Mouse (Mus musculus) ovary, postnatal 10 days (tissue): Measurements from ENCODE around the gene Tshb.

ENCODE experiments used
- DNase-seq: peaks from one replicate; pipeline ENCODE4 v3.0.0; 2022; ENCODE audit warnings: low spot score

The Tshb gene

DNA sequence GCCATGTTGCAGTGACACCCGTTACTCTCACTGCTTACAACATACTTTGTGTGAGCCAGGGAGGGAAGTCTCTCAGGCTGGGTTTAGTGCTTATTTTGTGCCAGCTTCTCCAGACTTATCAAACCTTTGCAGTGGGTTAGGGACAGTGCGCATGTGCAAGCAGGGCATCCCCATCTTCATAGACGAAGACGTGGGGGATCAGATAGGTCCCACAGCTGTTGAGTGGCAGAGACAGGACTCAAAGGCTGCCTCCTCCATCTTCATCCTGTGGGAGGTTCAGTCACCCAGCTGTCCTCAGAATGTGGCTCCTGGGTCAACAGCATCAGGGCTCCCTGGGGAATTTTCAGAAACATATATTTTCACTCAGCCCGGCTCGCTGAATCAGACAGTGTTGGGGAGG lies 46.1 kb downstream of the Tshb start:
- no peak for DNase-seq

- DNase-seq: no peak
These were observed 46.9 kb downstream of the Tshb start for GRCm38 (mm10) chr3:102735638-102736037.

GRCm38 (mm10) chr3:102735031-102735558 lies 47.4 kb downstream of the Tshb start:
- no peak for DNase-seq

DNA sequence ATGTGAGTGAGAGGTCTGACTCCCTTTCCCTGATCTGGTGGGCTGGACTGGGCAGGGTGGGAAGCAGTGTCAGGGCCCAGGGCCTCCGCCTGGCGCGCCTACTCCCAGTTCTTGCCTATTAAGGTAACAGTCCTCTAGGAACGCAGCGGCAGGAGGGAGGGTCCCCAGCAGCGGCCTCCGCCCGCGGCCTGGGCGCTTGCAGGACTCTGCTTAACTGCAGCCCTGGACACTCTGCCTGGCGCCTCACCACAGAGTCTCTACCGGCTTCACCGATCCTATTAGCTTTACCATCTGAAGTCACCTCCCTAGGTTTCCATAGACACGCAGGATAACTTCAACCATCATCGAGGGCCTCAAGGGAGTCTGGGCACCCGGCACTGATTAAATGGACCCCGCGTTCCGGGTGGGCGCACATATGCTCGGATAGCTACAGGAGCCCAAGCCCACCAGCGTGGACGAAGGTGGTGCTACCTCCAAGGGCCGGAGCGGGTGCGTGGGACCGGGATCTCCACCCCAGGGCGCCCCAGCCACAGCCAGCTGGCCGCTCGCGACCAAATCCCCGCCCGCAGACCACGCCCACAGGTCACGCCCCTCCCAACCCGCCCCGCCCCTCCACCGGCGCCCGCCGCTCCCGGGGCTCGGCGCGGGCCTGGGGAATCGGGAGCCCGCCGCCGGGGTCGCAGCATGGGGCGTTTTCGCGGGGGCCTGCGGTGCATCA lies 48.0 kb downstream of the Tshb start, which contains the start of gene Tspan2:
Tspan2 (plus strand) TSS at position 217 of the 718 bp plus-strand sequence.
- peak; percentile 53 for DNase-seq

GRCm38 (mm10) chr3:102733936-102734312 lies 48.6 kb downstream of the Tshb start:
- no peak for DNase-seq

DNA sequence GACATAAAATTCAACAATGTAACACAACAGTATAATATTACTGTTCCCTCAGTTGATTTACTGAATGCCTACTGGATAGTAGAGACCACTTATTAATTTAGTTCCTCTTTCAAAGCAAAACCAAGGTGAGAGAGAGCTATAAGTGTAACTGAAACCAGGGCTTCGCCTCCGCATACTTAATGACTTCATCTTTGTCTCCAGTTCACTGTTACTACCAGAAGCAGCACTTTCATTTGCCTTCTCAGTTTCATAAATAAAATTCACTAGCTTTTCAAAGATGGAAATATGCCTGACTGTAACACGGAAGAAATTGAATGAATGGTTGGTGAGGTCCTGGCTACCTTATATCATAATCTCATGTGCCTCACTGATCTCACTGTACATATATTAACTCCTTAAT lies 49.5 kb downstream of the Tshb start:
- no peak for DNase-seq

DNA sequence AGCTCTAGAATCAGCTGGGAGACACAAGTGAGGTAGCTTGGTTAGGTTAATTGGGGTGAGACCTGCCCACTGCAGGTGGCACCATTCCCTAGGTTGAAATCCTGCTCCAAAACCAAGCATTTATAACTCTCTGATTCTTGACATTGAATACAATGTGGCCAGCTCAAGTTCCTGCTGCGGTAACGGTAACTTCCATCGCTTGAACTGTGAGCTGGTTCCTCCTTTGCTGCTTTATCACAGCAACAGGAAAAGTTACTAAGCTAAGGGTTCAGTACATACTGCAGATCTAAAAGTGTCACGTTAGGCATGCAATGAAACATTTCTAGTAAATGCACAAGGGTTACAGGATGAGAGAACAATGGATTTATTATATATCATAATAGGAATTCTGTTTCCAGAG lies 49.9 kb downstream of the Tshb start:
- no peak for DNase-seq

- no peak for DNase-seq
These were observed 51.4 kb downstream of the Tshb start for GRCm38 (mm10) chr3:102731112-102731511.

DNA sequence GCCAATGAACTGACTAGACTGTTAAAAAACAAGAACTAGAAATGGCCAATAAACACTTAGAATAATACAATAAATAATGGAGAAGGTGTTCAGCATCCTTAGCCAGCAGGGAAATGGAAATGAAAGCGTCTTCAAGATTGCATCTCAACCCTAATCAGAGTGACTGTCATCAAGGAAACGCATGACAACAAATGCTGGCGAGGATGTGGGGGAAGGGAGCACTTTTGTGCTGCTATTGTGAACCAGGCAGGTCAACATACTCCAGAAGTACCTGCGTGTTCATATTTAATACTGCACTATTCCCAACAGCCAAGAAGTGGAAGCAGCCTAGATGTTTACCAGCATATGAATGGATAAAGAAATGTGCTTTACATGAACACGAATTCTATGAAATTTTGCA lies 53.1 kb downstream of the Tshb start:
- DNase-seq: no peak
